Mouse (Mus musculus) liver, embryonic 16.5 days (tissue): ENCODE data around the gene Tceal9. TPM values are rescaled to one million over a fixed set of nuclear protein-coding genes. Genes with fewer than 3 reads are reported as not detected.
"Not testable (repeated sequence)": the region's sequence is repeated elsewhere in the genome, so short reads cannot be mapped to it uniquely, and the experiment has no call there.

Experiments used
- ATAC-seq: fragments of 200-750 bp; cut with Nextera tagmentation; 2 replicates; pipeline ENCODE4 v1.8.0; 2017; ENCODE audit warnings: low read depth, mild to moderate bottlenecking, moderate number of reproducible peaks, moderate library complexity
- H3K27ac ChIP-seq: fragments of 300-500 bp; sonication (generic); 2 replicates; pipeline ENCODE4 v1.5.1; 2014; ENCODE audit warnings: mild to moderate bottlenecking, low read length
- H3K27me3 ChIP-seq: fragments of 300-500 bp; sonication (generic); 2 replicates; pipeline ENCODE4 v1.6.1; 2014; ENCODE audit warnings: low read depth, low read length, mixed read lengths; ENCODE audit not compliant: control insufficient read depth, insufficient read depth
- H3K36me3 ChIP-seq: fragments of 300-500 bp; sonication (generic); 2 replicates; pipeline ENCODE4 v1.6.1; 2014; ENCODE audit warnings: mild to moderate bottlenecking; ENCODE audit not compliant: control insufficient read depth, insufficient read depth
- H3K4me1 ChIP-seq: fragments of 300-500 bp; sonication (generic); 2 replicates; pipeline ENCODE4 v1.6.1; 2014; ENCODE audit warnings: low read depth, low read length, mixed read lengths; ENCODE audit not compliant: control insufficient read depth
- H3K4me2 ChIP-seq: fragments of 300-500 bp; sonication (generic); 2 replicates; pipeline ENCODE4 v1.6.1; 2014; ENCODE audit warnings: low read depth, low read length, mixed read lengths
- H3K4me3 ChIP-seq: fragments of 300-500 bp; sonication (generic); 2 replicates; pipeline ENCODE4 v1.5.1; 2014; ENCODE audit warnings: low read depth, mild to moderate bottlenecking, low read length
- H3K9ac ChIP-seq: fragments of 300-500 bp; sonication (generic); 2 replicates; pipeline ENCODE4 v1.6.1; 2014; ENCODE audit warnings: low read depth, low read length
- H3K9me3 ChIP-seq: fragments of 300-500 bp; sonication (generic); replicated peaks from 2 replicates; pipeline ENCODE4 v1.6.1; 2016; ENCODE audit warnings: low read length; ENCODE audit not compliant: control insufficient read depth
- WGBS: fragments of 180-500 bp; shearing (Covaris S2); extraction: QIAGEN DNeasy Blood & Tissue Kit; methylation state at CpG from one replicate; pipeline ENCODE4 v1.1.7; 2014; ENCODE audit not compliant: insufficient replicate concordance; 5-methylcytosine and 5-hydroxymethylcytosine counted together
- polyA plus RNA-seq: library from polyadenylated mRNA; unstranded; fragments of >200 nt; fragmentation: Nextera tagmentation; extraction: Ambion mirVana; gene quantifications from 2 replicates; pipeline ENCODE4 v1.2.1, GENCODE M21; 2015

Gene Tceal9
- 234 and 259 TPM in 2 replicates for polyA plus RNA-seq

DNA sequence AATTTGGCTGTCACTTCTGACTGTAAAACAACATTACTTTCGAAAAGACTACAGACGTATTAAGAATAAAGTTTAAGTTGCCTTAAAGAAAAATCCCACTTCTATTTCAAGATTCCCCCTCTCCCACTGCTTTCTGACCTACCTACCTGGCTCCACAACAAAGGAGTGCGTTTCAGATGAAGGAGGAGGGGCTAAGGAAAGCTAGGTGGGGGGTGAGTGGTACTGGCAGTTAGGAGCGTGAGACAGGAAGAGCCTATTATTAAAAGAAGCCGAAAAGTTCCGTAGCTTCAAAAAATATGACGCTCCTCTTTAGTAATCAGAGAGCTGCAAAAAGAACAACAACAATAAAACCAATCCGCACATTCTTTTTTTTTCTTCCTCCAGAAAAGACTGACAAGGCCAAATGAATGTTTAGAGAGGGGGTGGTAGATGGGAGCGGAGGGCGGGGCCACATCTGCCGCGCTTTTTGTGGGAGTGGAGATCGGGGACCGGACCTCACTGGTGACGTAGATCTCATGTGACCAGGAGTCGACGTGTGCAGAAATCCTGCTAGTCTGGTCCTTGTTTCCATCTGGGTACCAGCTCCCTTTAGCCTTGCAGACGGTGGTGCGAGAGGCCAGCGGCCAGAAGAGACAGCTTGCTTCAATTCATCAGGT, at the start of gene Tceal9:
Gene Tceal9 (plus strand): TSS at position 506 of the 656 bp plus-strand sequence.
- H3K4me1 ChIP-seq, result no peaks in the 10 kb centered on the region; the same call in 1 of the 2 replicates
- 26% methylated on average over 20 of the region's 20 CpGs for WGBS
- no peaks in the 10 kb centered on the region; the same call in 1 of the 2 replicates for H3K36me3 ChIP-seq
- peak within 1 kb of the TSS; percentile 75 for H3K4me2 ChIP-seq
- peak; percentile 93 for ATAC-seq
- H3K9ac ChIP-seq, result peak within 1 kb of the TSS; percentile 67
- H3K4me3 ChIP-seq, result peak within 1 kb of the TSS; percentile 67
- no peaks in the 10 kb centered on the region for H3K9me3 ChIP-seq
- peak within 1 kb of the TSS; percentile 72 for H3K27ac ChIP-seq
- H3K27me3 ChIP-seq, result no peaks in the 10 kb centered on the region

DNA sequence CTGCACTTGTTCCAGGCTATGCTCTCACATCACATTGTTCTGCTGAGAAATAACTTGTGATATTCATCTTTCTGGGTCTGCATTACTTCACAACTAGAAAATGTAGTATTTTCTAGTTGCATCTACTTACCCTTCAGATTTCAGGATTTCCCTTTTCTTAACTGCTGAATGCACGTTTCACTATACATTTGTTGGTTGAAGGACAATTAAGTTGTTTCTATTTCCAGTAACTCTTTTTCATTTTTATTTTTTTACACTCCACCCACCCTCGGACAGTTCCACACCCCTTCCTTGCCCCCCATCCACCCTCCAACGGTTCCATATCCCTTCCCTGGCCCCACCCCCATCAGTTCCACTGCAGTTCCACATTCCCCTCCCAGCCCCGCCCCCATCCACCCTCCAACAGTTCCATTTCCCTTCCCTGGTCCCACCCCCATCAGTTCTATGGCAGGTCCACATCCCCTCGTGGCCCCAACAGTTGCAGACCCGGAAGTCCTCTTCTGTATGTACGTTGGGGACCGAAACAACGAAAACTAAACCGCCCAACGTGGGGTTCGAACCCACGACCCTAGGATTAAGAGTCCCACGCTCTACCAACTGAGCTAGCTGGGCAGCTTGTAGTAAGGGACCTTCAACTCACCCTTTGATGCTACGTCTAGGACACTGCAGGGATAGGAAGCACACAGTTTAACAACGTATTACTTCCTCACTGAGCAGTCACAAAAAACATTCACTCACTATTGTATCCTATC, 49.5 kb upstream of the Tceal9 start:
- H3K9ac ChIP-seq, result no peak overlapping the region
- no peaks in the 10 kb centered on the region for H3K36me3 ChIP-seq
- no peaks in the 10 kb centered on the region for H3K9me3 ChIP-seq
- H3K27ac ChIP-seq, result no peak overlapping the region
- WGBS, result 61% methylated on average over 16 of the region's 16 CpGs
- no peak for ATAC-seq
- H3K4me3 ChIP-seq, result no peak overlapping the region
- H3K4me2 ChIP-seq, result no peak overlapping the region
- H3K27me3 ChIP-seq, result no peaks in the 10 kb centered on the region; the same call in 1 of the 2 replicates
- no peaks in the 10 kb centered on the region for H3K4me1 ChIP-seq

DNA sequence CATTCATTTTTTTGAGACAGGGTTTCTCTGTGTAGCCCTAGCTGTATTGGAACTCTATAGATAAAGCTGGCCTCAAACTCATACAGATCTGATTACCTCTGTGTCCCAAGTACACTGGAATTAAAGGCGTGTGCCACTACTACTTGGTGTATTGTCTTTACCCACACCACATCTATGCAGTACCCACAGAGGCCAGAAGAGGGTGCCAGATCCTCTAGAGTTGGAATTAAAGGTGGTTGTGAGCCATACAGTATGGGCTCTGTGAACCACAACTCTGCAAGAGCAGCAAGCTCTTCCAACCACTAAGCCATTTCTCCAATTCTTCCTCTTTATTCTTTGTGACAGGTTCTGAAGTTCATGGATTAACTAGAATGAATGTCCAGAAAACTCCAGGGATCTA, 48.0 kb upstream of the Tceal9 start:
- Histone ChIP-seq H3K9ac (no peak overlapping the region), H3K9me3 (no peaks in the 10 kb centered on the region), H3K4me3 (no peak overlapping the region), H3K36me3 (no peaks in the 10 kb centered on the region), H3K4me2 (no peak overlapping the region), H3K4me1 (no peaks in the 10 kb centered on the region), H3K27ac (no peak overlapping the region), H3K27me3 (no peaks in the 10 kb centered on the region; the same call in 1 of the 2 replicates)
- no peak for ATAC-seq
- 31% methylated on average over 1 of the region's 1 CpGs for WGBS

DNA sequence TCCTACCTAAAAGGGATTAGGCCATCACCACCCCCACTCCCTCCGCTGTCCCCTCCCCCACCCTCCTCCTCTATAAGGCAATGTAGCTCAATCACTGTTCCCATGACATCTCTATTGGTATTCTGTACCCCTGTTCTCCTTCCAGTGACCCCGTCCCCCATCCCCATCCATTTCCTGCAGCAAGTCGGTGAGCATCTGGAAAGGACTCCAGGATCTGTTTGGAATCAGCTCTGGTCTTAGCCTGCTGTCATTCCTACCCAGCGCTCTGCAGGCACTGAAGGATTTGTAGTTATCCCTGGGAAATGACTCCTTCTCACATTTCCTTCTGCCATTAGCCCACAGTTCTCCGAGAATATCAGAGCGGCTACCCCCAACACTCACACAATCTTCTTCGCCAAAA, 41.6 kb upstream of the Tceal9 start:
- 21% methylated on average over 6 of the region's 7 CpGs for WGBS
- Histone ChIP-seq H3K27me3 (no peaks in the 10 kb centered on the region; the same call in 1 of the 2 replicates), H3K9ac (peak overlapping the region; percentile 31; the same call in 1 of the 2 replicates), H3K4me1 (no peaks in the 10 kb centered on the region), H3K9me3 (no peaks in the 10 kb centered on the region), H3K27ac (peak overlapping the region; percentile 26; the same call in 1 of the 2 replicates), H3K36me3 (no peaks in the 10 kb centered on the region), H3K4me2 (no peak overlapping the region), H3K4me3 (peak overlapping the region; percentile 42)
- ATAC-seq, result no peak

DNA sequence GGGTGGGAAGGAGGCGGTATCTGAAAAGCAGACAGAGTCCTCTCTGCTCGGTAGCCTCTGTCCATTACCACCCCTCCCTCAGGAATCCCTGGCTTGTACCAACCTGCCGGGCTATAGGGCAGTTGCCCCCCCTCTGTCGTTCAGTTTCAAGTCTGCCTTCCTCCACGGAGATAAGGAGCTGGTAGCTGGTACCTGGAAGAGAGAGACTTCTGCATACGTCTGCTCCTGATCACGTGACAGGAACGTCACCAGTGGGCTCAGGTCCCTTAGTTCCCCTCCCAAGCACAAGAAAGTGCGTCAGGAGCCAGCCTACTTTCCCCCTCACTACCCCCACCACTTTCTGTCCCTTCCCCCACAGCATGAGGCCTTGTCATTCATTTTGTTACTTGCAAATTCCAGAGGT, 41.2 kb upstream of the Tceal9 start, which contains the start of gene Tceal5:
Gene Tceal5 (minus strand): TSS at position 213 of the 403 bp plus-strand sequence.
- no peaks in the 10 kb centered on the region for H3K36me3 ChIP-seq
- H3K9ac ChIP-seq, result peak within 1 kb of the TSS; percentile 31; the same call in 1 of the 2 replicates
- H3K9me3 ChIP-seq, result no peaks in the 10 kb centered on the region
- peak within 1 kb of the TSS; percentile 42 for H3K4me3 ChIP-seq
- no peaks in the 10 kb centered on the region for H3K4me1 ChIP-seq
- H3K27me3 ChIP-seq, result no peaks in the 10 kb centered on the region; the same call in 1 of the 2 replicates
- H3K27ac ChIP-seq, result peak within 1 kb of the TSS; percentile 55
- 0 out of 2 replicates have a peak within 1 kb of the TSS, but pooled peaks have one; percentile 27 for H3K4me2 ChIP-seq
- peak; percentile 82 for ATAC-seq
- 19% methylated on average over 9 of the region's 9 CpGs for WGBS

DNA sequence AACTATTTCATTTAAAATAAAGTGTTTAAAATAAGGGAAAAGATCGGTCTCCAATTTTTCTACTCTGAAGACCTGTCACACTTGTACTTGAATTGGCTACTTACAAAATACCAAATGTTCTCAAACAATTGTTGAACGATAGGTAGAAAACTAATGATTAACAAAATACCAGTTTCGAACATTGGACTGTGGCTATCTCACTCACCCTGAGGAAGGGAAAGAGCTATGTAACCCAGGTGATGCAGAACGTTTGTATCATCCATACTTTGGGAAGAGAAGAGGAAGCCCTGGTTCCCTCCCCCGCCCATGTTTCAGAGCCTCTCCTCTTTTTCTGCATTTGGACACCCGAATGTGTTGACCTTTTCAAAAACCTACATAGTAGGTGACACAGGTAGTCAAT, 40.5 kb upstream of the Tceal9 start:
- Histone ChIP-seq H3K9me3 (no peaks in the 10 kb centered on the region), H3K4me2 (no peak overlapping the region), H3K9ac (no peak overlapping the region), H3K36me3 (no peaks in the 10 kb centered on the region), H3K27ac (no peak overlapping the region), H3K4me1 (no peaks in the 10 kb centered on the region), H3K4me3 (no peak overlapping the region), H3K27me3 (no peaks in the 10 kb centered on the region; the same call in 1 of the 2 replicates)
- WGBS, result 58% methylated on average over 6 of the region's 6 CpGs
- ATAC-seq, result peak; percentile 56

DNA sequence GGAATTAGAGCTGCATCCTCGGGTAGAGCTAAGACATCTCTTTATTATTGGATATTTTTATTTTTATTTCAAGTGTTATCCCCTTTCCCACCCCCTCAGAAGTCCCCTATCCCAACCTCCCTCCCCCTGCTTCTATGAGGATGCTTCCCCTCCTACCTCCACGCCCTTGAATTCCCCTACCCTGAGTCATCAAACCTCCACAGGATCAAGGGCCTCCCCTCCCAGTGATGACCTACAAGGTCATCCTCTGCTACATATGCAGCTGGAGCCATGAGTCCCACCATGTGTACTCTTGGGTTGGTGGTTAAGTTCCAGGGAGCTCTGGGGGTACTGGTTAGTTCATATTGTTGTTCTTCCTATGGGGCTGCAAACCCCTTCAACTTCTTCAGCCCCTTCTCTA, 31.5 kb upstream of the Tceal9 start:
- no peaks in the 10 kb centered on the region for H3K36me3 ChIP-seq
- no peak for ATAC-seq
- H3K9me3 ChIP-seq, result no peaks in the 10 kb centered on the region
- H3K27me3 ChIP-seq, result no peaks in the 10 kb centered on the region; the same call in none of the 2 replicates
- H3K4me2 ChIP-seq, result no peak overlapping the region
- WGBS, result 36% methylated on average over 2 of the region's 2 CpGs
- no peaks in the 10 kb centered on the region for H3K4me1 ChIP-seq
- no peak overlapping the region for H3K27ac ChIP-seq
- H3K9ac ChIP-seq, result no peak overlapping the region
- no peak overlapping the region for H3K4me3 ChIP-seq

DNA sequence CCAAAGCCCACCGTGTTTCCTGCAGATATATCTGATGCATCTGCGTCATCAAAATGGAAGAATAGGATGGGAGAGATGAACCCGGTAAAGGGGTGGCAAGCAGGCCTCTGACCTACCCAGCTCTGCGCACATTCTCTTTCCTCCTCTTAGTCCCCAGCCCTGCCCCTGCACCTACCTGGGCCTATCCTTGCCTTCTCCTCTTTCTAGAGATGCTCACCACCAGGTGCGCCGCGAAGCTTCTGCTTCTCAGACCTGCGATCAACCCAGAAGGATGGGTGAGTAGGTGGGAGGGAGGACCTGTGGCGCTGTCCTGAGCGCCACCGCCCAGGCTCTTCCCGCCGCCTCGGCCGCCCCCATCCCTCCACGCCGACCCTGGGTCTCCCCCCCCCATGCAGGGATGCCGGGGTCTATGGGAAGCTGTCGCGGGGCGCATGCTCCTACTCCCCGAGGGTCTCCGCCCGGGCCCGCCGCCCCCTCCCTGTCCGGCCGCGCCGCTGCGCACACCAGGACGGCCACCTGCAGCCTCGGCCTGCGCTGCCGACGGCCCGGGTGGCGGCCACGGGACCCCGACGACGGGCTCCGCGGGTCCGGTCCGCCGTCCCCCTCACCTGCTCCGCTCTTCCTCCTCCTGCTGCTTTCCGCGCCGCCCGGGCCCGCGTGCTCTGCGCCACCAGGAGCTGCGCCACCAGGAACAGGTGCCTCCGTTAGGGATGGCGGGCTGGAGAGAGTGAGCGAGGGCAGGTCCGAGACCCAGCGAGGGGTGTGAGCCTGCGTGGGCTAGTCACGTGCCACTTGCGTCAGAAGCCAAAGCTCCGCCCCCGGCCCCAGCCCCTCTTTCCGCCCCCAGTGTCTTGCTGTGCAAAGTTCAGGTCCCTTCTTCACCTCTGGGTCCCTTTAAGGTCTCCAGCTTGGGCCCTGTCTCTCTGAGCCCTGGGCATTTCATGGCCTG, 29.9 kb upstream of the Tceal9 start, which contains the start of the genes Tceal7 and Bex1:
Gene Tceal7 (plus strand): TSS at position 51 of the 949 bp plus-strand sequence.
Gene Bex1 (minus strand): TSS at position 785 of the 949 bp plus-strand sequence.
- H3K4me3 ChIP-seq, result peak within 1 kb of the TSS; percentile 25
- H3K4me1 ChIP-seq, H3K4me2 ChIP-seq, H3K27ac ChIP-seq, H3K9ac ChIP-seq, H3K27me3 ChIP-seq, H3K36me3 ChIP-seq, H3K9me3 ChIP-seq: not testable (repeated sequence)
- WGBS, result 27% methylated on average over 26 of the region's 67 CpGs
- peak; percentile 91 for ATAC-seq
